Comparison of ENCODE assay signal across 37 mouse cellular contexts in the genomic region with DNA sequence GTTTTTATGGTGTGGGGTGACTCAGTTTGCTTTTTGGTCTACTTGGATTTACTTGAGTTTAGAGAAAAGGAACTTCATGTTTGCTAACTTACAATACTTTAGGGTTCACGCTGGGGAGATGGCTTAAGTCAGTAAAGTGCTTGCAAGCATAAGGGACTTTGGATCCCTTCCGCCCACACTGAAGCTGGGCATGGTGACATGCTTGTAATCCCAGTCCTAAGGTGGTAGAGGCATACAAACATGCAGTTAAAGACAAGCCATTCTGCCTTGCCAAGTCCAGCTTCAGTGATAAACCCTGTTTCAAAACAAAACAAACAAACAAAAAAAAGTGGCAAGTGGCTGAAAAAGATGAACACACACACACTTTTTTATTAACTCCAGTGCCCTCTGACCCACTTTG. TPM values are rescaled to one million over a fixed set of nuclear protein-coding genes. Genes with fewer than 3 reads are reported as not detected.
"Had no signal": no experiment of that assay in that cellular context is flagged by ENCODE, and none has a peak within 500 bp of the region (broad histone marks: within the 10 kb centered on the region; RNA-seq: fewer than 3 reads in every experiment).

No protein-coding gene starts in this region.

- H3K9ac ChIP-seq: embryonic facial prominence, embryonic 12.5 days; embryonic facial prominence, embryonic 13.5 days; embryonic facial prominence, embryonic 15.5 days; forebrain, embryonic 12.5 days; forebrain, embryonic 13.5 days; forebrain, embryonic 15.5 days; forebrain, postnatal 0 days had no signal

- ATAC-seq: forebrain, embryonic 13.5 days; forebrain, embryonic 14.5 days; forebrain, embryonic 15.5 days; forebrain, embryonic 16.5 days; forebrain, postnatal 0 days had no signal

- H3K4me3 ChIP-seq: embryonic facial prominence, embryonic 10.5 days; embryonic facial prominence, embryonic 12.5 days; embryonic facial prominence, embryonic 13.5 days; embryonic facial prominence, embryonic 15.5 days; erythroblast, embryonic 14.5 days; forebrain, embryonic 10.5 days; forebrain, embryonic 12.5 days; forebrain, embryonic 13.5 days; forebrain, embryonic 15.5 days; gastrocnemius, adult 2 months; heart, adult 2 months had no signal

- H3K27me3 ChIP-seq: embryonic facial prominence, embryonic 12.5 days; embryonic facial prominence, embryonic 13.5 days; embryonic facial prominence, embryonic 15.5 days; forebrain, embryonic 12.5 days; forebrain, embryonic 13.5 days; forebrain, embryonic 15.5 days had no signal

- H3K9me3 ChIP-seq: embryonic facial prominence, embryonic 10.5 days; embryonic facial prominence, embryonic 12.5 days; embryonic facial prominence, embryonic 13.5 days; embryonic facial prominence, embryonic 15.5 days; forebrain, embryonic 10.5 days; forebrain, embryonic 12.5 days; forebrain, embryonic 13.5 days; forebrain, embryonic 15.5 days had no signal

- H3K4me1 ChIP-seq: embryonic facial prominence, embryonic 10.5 days; embryonic facial prominence, embryonic 12.5 days; embryonic facial prominence, embryonic 13.5 days; embryonic facial prominence, embryonic 15.5 days; forebrain, embryonic 10.5 days; forebrain, embryonic 12.5 days; forebrain, embryonic 13.5 days; forebrain, embryonic 15.5 days had no signal

- H3K4me2 ChIP-seq: embryonic facial prominence, embryonic 12.5 days; embryonic facial prominence, embryonic 13.5 days; embryonic facial prominence, embryonic 15.5 days; forebrain, embryonic 12.5 days; forebrain, embryonic 13.5 days; forebrain, embryonic 15.5 days had no signal

- H3K27ac ChIP-seq: embryonic facial prominence, embryonic 10.5 days; embryonic facial prominence, embryonic 12.5 days; embryonic facial prominence, embryonic 13.5 days; embryonic facial prominence, embryonic 15.5 days; forebrain, embryonic 10.5 days; forebrain, embryonic 12.5 days; forebrain, embryonic 13.5 days; forebrain, embryonic 15.5 days; gastrocnemius, adult 2 months; heart, adult 2 months had no signal

- DNase-seq: cerebellum, adult 2 months; cerebellum, adult 8-10 months; cerebellum, adult 9-10 months; cerebellum, adult 9-11 months; cerebellum, postnatal 10 days; cerebellum, postnatal 14 days; cerebellum, postnatal 25 days; cerebellum, postnatal 36 days; embryo, embryonic 11 days; forebrain, postnatal 0 days; gastrocnemius, adult 2 months; gastrocnemius, postnatal 10 days; gastrocnemius, postnatal 14 days; gastrocnemius, postnatal 25 days; gastrocnemius, postnatal 36 days; heart, adult 11 months; heart, adult 18-20 months; heart, adult 2 months had no signal

RNA-seq across cellular contexts. Expression of a gene that starts 31.2 kb away (rescaled TPM):
- total RNA-seq: common myeloid progenitor, adult 5-6 weeks; forebrain, postnatal 0 days; gastrocnemius, adult 18-20 months; gastrocnemius, adult 2 months; gastrocnemius, adult 8-10 months; gastrocnemius, postnatal 10 days; gastrocnemius, postnatal 14 days; gastrocnemius, postnatal 25 days; gastrocnemius, postnatal 36 days; gastrocnemius, postnatal 4 days; granulocyte monocyte progenitor cell, adult 5-6 weeks; heart, adult 18-20 months; heart, adult 2 months had no signal
- polyA plus RNA-seq: cerebellum, adult 2 months; cortical plate, adult 2 months; erythroblast, embryonic 14.5 days; frontal cortex, adult 2 months; gonadal fat pad, adult 2 months; heart, adult 2 months had no signal

RNA-seq across cellular contexts. Expression of a gene that starts 57.9 kb away (rescaled TPM):
- polyA plus RNA-seq: erythroblast, embryonic 14.5 days had no signal
